Comparison of ENCODE assay signal across 13 mouse cellular contexts in genomic region chr1:93184071-93184828, GRCm38 (mm10). TPM values are rescaled to one million over a fixed set of nuclear protein-coding genes. Genes with fewer than 3 reads are reported as not detected.
DNase-seq lines count a peak whose midpoint lies in the region; ATAC-seq and TF ChIP-seq lines count a peak whose summit lies in the region.
"Had no signal": no experiment of that assay in that cellular context is flagged by ENCODE, and none has a peak within 500 bp of the region (broad histone marks: within the 10 kb centered on the region; RNA-seq: fewer than 3 reads in every experiment).

No protein-coding gene starts in this region.

- no peak for ATAC-seq in erythroid progenitor cell, adult 5-6 weeks (replicated peaks; ENCODE audit: low FRiP score, poor library complexity, severe bottlenecking)

- DNase-seq in heart, adult 18-20 months, result peak; percentile 19 to 27
- no peak for DNase-seq in heart, adult 9 months (ENCODE audit: low spot score in 2 of 2)
- DNase-seq in 3T3-L1 (ENCODE audit: low read depth, low spot score), result peak; percentile 93
- DNase-seq in brain, embryonic 14.5 days (ENCODE audit: low read depth), result peak; percentile 70
- peak; percentile 75 for DNase-seq in layer of hippocampus, adult 9-11 months
- no peak for DNase-seq in adrenal gland, adult (ENCODE audit: inconsistent age in 2 of 2, low spot score in 1 of 2)
- DNase-seq in ovary, adult 18-20 months (ENCODE audit: low spot score), result no peak

- TF ChIP-seq CTCF in brain, embryonic 14.5 days (IDR thresholded peaks at IDR 0.05; ENCODE audit: borderline replicate concordance, extremely low read depth, insufficient read depth, insufficient read length), result no peak

- TF ChIP-seq POLR2A in brain, embryonic 14.5 days (IDR thresholded peaks at IDR 0.05; ENCODE audit: borderline replicate concordance, extremely low read depth, insufficient read depth, insufficient read length, poor library complexity, severe bottlenecking), result no peak

RNA-seq across cellular contexts. Expression of gene Crocc2, which starts 15.7 kb away (rescaled TPM):
- total RNA-seq in heart, adult 18-20 months (2021), result under 1 TPM; 0.05 to 0.12 TPM
- polyA plus RNA-seq in brain, embryonic 14.5 days (2012; rRNA removed), result 0.44 and 0.51 TPM in 2 replicates
- not detected in 2 replicates for total RNA-seq in erythroid progenitor cell, adult 5-6 weeks (2015; ENCODE audit: low replicate concordance)
- total RNA-seq in erythroid progenitor cell, adult 5-6 weeks (2017; ENCODE audit: low replicate concordance), result not detected in 2 replicates
- total RNA-seq: gastrocnemius, adult 8-10 months; megakaryocyte progenitor cell, adult 5-6 weeks had no signal
- polyA plus RNA-seq: G1E had no signal

RNA-seq across cellular contexts. Expression of gene 2310007B03Rik, which starts 23.5 kb away (rescaled TPM):
- total RNA-seq in heart, adult 18-20 months (2021), result under 1 TPM in 1 of 2 experiments, not detected in 1; 0.28 TPM
- polyA plus RNA-seq in brain, embryonic 14.5 days (2012; rRNA removed), result 0.62 and 0.74 TPM in 2 replicates
- not detected in 2 replicates for total RNA-seq in erythroid progenitor cell, adult 5-6 weeks (2015; ENCODE audit: low replicate concordance)
- total RNA-seq in erythroid progenitor cell, adult 5-6 weeks (2017; ENCODE audit: low replicate concordance), result not detected in 2 replicates
- total RNA-seq: gastrocnemius, adult 8-10 months; left cerebral cortex, postnatal 36 days; megakaryocyte progenitor cell, adult 5-6 weeks had no signal
- polyA plus RNA-seq: G1E had no signal

RNA-seq across cellular contexts. Expression of gene Agxt, which starts 49.2 kb away (rescaled TPM):
- total RNA-seq in heart, adult 18-20 months (2021), result not detected
- not detected in 2 replicates for polyA plus RNA-seq in brain, embryonic 14.5 days (2012; rRNA removed)
- total RNA-seq in erythroid progenitor cell, adult 5-6 weeks (2015; ENCODE audit: low replicate concordance), result not detected in 2 replicates
- total RNA-seq in erythroid progenitor cell, adult 5-6 weeks (2017; ENCODE audit: low replicate concordance), result not detected in 2 replicates
- total RNA-seq: G1E; gastrocnemius, adult 8-10 months; left cerebral cortex, postnatal 36 days; megakaryocyte progenitor cell, adult 5-6 weeks had no signal
- polyA plus RNA-seq: G1E; intestine, embryonic 14.5 days had no signal

RNA-seq across cellular contexts. Expression of gene Sned1, which starts 51.4 kb away (rescaled TPM):
- total RNA-seq in heart, adult 18-20 months (2021), result 1 to 10 TPM; 4.2 to 7.5 TPM
- polyA plus RNA-seq in brain, embryonic 14.5 days (2012; rRNA removed), result 4.9 and 12.9 TPM in 2 replicates
- total RNA-seq in erythroid progenitor cell, adult 5-6 weeks (2015; ENCODE audit: low replicate concordance), result 1.3 TPM in 1 of 2 replicates, not detected in the other
- total RNA-seq in erythroid progenitor cell, adult 5-6 weeks (2017; ENCODE audit: low replicate concordance), result 0.61 TPM in 1 of 2 replicates, not detected in the other
- polyA plus RNA-seq: G1E had no signal

Comparison
In these comparisons a context has a peak if more than half of its experiments do, and no peak if none do; other contexts are left out.
1. DNase-seq: peak in heart, adult 18-20 months (2 of 2), 3T3-L1 (single experiment), brain, embryonic 14.5 days (single experiment) and layer of hippocampus, adult 9-11 months (single experiment); none in heart, adult 9 months (0 of 2), adrenal gland, adult (0 of 2) and ovary, adult 18-20 months (single experiment).